Mouse (Mus musculus) regulatory T cell (primary cell): ENCODE results near the gene Slc36a2.

ENCODE experiments used
- in situ Hi-C: fragments of 300-600 bp; cut with MboI, MseI; formaldehyde crosslinking; loops from one replicate; pipeline ENCODE4 v1.15.1; 2025; ENCODE audit warnings: high pct_unique_total_duplicates

Gene Slc36a2

GRCm38 (mm10) chr11:55187292-55187691 is 2.4 kb upstream of the Slc36a2 start:
- in situ Hi-C loops, result no loop called here

- in situ Hi-C loops, result no loop called here
Observed at GRCm38 (mm10) chr11:55184246-55184645, 631 bp downstream of the Slc36a2 start.

- in situ Hi-C loops, result no loop called here
Observed at GRCm38 (mm10) chr11:55183124-55183523, 1.8 kb downstream of the Slc36a2 start.

GRCm38 (mm10) chr11:55179856-55180255 is 5.0 kb downstream of the Slc36a2 start:
- in situ Hi-C loops, result no loop called here

GRCm38 (mm10) chr11:55178830-55179229 is 6.0 kb downstream of the Slc36a2 start:
- in situ Hi-C loops, result no loop called here

GRCm38 (mm10) chr11:55170501-55170900 is 14.4 kb downstream of the Slc36a2 start:
- in situ Hi-C loops, result no loop called here

GRCm38 (mm10) chr11:55168914-55169313 is 16.0 kb downstream of the Slc36a2 start:
- in situ Hi-C loops, result no loop called here

- in situ Hi-C loops, result no loop called here
Observed at GRCm38 (mm10) chr11:55168504-55168903, 16.4 kb downstream of the Slc36a2 start.

GRCm38 (mm10) chr11:55165748-55166147 is 19.1 kb downstream of the Slc36a2 start:
- in situ Hi-C loops, result no loop called here

GRCm38 (mm10) chr11:55164723-55165122 is 20.2 kb downstream of the Slc36a2 start:
- in situ Hi-C loops, result no loop called here

- in situ Hi-C loops, result no loop called here
Observed at GRCm38 (mm10) chr11:55162670-55163069, 22.2 kb downstream of the Slc36a2 start.

GRCm38 (mm10) chr11:55158785-55159359 is 26.0 kb downstream of the Slc36a2 start:
- in situ Hi-C loops, result loop anchor here (5.0 kb wide), 1 partner anchor 117 kb away; no protein-coding TSS in a partner anchor

- in situ Hi-C loops, result loop anchor here (5.0 kb wide), 1 partner anchor 113 kb away; no protein-coding TSS in a partner anchor
Observed at GRCm38 (mm10) chr11:55155070-55155421, 29.8 kb downstream of the Slc36a2 start.

GRCm38 (mm10) chr11:55154398-55155069 is 30.3 kb downstream of the Slc36a2 start:
- in situ Hi-C loops, result loop anchor here (5.0 kb wide), 1 partner anchor 112 kb away; no protein-coding TSS in a partner anchor

- in situ Hi-C loops, result no loop called here
Observed at GRCm38 (mm10) chr11:55151608-55152007, 33.3 kb downstream of the Slc36a2 start, which contains the start of gene Slc36a3. Gene Slc36a3 (minus strand): TSS chr11:55151708.

- in situ Hi-C loops, result no loop called here
Observed at GRCm38 (mm10) chr11:55148461-55148860, 36.4 kb downstream of the Slc36a2 start.

- in situ Hi-C loops, result no loop called here
Observed at GRCm38 (mm10) chr11:55147423-55147822, 37.5 kb downstream of the Slc36a2 start.

GRCm38 (mm10) chr11:55146855-55147254 is 38.0 kb downstream of the Slc36a2 start:
- in situ Hi-C loops, result no loop called here

GRCm38 (mm10) chr11:55144011-55144410 is 40.9 kb downstream of the Slc36a2 start:
- in situ Hi-C loops, result no loop called here

GRCm38 (mm10) chr11:55141502-55141901 is 43.4 kb downstream of the Slc36a2 start:
- in situ Hi-C loops, result no loop called here

GRCm38 (mm10) chr11:55137646-55138045 is 47.2 kb downstream of the Slc36a2 start:
- in situ Hi-C loops, result no loop called here

GRCm38 (mm10) chr11:55136770-55137547 is 47.9 kb downstream of the Slc36a2 start:
- in situ Hi-C loops, result no loop called here
